Mouse (Mus musculus) stomach, embryonic 15.5 days (tissue): Measurements from ENCODE around the gene Lypd5. TPM values are rescaled to one million over a fixed set of nuclear protein-coding genes. Genes with fewer than 3 reads are reported as not detected.
"Not testable (repeated sequence)": the region's sequence is repeated elsewhere in the genome, so short reads cannot be mapped to it uniquely, and the experiment has no call there.

Source experiments
- ATAC-seq: fragments of 200-750 bp; cut with Nextera tagmentation; 2 replicates; pipeline ENCODE4 v1.8.0; 2017; ENCODE audit warnings: low read depth, moderate number of reproducible peaks, moderate TSS enrichment; ENCODE audit not compliant: insufficient read depth, low FRiP score
- H3K27ac ChIP-seq: fragments of 300-500 bp; sonication (generic); 2 replicates; pipeline ENCODE4 v1.5.1; 2015; ENCODE audit warnings: mild to moderate bottlenecking, inconsistent platforms
- H3K27me3 ChIP-seq: fragments of 300-500 bp; sonication (generic); replicated peaks from 2 replicates; pipeline ENCODE4 v1.6.1; 2015; ENCODE audit warnings: inconsistent platforms
- H3K36me3 ChIP-seq: fragments of 300-500 bp; sonication (generic); 2 replicates; pipeline ENCODE4 v1.6.1; 2015; ENCODE audit warnings: inconsistent platforms
- H3K4me1 ChIP-seq: fragments of 300-500 bp; sonication (generic); 2 replicates; pipeline ENCODE4 v1.6.1; 2015; ENCODE audit warnings: inconsistent platforms
- H3K4me2 ChIP-seq: fragments of 300-500 bp; sonication (generic); 2 replicates; pipeline ENCODE4 v1.6.1; 2015; ENCODE audit warnings: mild to moderate bottlenecking, inconsistent platforms
- H3K4me3 ChIP-seq: fragments of 300-500 bp; sonication (generic); replicated peaks from 2 replicates; pipeline ENCODE4 v1.5.1; 2015; ENCODE audit warnings: inconsistent platforms
- H3K9ac ChIP-seq: fragments of 300-500 bp; sonication (generic); 2 replicates; pipeline ENCODE4 v1.6.1; 2015; ENCODE audit warnings: inconsistent platforms
- H3K9me3 ChIP-seq: fragments of 300-500 bp; sonication (generic); 2 replicates; pipeline ENCODE4 v1.6.1; 2016; ENCODE audit warnings: inconsistent platforms
- WGBS: fragments of 180-500 bp; shearing (Covaris S2); methylation state at CpG from one replicate; pipeline ENCODE4 v1.1.7; 2015; 5-methylcytosine and 5-hydroxymethylcytosine counted together
- polyA plus RNA-seq: library from polyadenylated mRNA; unstranded; fragments of >200 nt; fragmentation: Nextera tagmentation; extraction: Ambion mirVana; gene quantifications from 2 replicates; pipeline ENCODE4 v1.2.1, GENCODE M21; 2015

Lypd5 gene
- polyA plus RNA-seq, 1 experiment from 2014 or later = 3.0 TPM

DNA sequence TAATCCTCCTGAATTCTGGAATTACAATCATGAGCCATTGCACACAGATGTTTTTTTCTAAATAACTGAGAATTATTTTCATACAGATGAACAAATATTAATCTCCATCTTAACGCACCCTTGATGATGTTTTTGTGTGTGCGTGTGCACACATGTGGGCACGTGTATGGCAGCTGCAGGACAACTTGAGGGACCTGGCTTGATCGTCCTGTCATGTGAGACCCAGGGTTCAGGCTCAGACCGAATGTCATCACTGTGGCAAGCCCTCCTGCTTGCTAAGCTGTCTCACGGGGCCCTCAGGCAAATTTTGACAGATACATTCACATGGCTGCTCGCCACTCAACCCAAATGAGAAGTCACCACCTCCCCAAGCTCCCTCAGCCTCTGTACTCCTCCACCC, 41.5 kb downstream of the Lypd5 start:
- WGBS = 47% methylated on average over 7 of the region's 7 CpGs
- Histone ChIP-seq H3K27ac (peak overlapping the region; percentile 49; the same call in 1 of the 2 replicates), H3K4me2 (peak overlapping the region; percentile 19; the same call in 1 of the 2 replicates)

DNA sequence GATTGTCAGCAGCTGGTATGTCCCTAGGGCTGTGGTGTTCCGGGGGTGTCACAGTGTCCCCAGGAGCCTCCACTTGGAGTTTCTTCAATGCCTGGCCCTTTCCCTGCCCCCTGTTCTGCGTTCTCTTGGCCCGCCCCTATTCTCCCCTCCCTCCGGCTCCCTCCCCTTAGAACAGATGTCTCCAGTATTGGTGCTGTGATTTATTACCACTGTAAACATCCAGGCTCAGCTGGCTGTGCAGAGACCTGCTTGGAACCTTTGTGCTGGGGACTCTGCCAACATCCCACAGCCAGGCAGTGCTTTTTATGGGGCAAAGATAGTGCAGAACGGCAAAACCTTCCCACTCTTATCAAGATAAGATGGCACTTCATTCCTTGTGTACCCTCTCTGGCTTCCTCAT, 42.1 kb downstream of the Lypd5 start:
- Histone ChIP-seq H3K4me3 (0 out of 2 replicates have a peak overlapping the region, but pooled peaks have one; percentile 23), H3K27me3 (no peaks in the 10 kb centered on the region), H3K27ac (peak overlapping the region; percentile 78), H3K4me2 (peak overlapping the region; percentile 46), H3K36me3 (no peaks in the 10 kb centered on the region), H3K4me1 (peaks cover 19% of the 10 kb centered on the region), H3K9ac (no peak overlapping the region), H3K9me3 (no peaks in the 10 kb centered on the region)
- ATAC-seq = peak; percentile 80
- 5% methylated on average over 5 of the region's 5 CpGs for WGBS

More for the DNA sequence above, 41.5 kb downstream of the Lypd5 start:
- peaks cover 19% of the 10 kb centered on the region for H3K4me1 ChIP-seq
- H3K27me3 ChIP-seq = no peaks in the 10 kb centered on the region
- no peak for ATAC-seq
- no peak overlapping the region for H3K9ac ChIP-seq
- no peaks in the 10 kb centered on the region for H3K9me3 ChIP-seq
- no peak overlapping the region for H3K4me3 ChIP-seq
- no peaks in the 10 kb centered on the region for H3K36me3 ChIP-seq

DNA sequence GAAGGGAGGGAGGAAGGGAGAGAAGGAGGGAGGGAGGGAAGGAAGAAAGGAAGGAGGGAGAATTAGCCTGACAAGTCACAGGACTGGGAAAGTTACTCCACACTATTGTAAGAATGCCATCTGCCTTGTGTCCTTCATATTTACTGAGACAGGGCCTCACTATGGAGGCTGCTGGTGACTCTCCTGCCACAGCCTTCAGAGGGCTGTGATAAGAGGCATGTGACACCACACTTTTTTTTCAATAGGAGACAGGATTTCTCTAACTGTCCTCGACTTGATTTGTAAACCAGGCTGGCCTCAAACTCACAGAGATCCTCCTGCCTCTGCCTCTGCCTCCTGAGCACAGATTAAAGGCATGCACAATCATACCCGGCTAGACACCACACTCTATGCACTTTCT, 42.7 kb downstream of the Lypd5 start:
- no peaks in the 10 kb centered on the region for H3K9me3 ChIP-seq
- no peak overlapping the region for H3K4me3 ChIP-seq
- H3K4me1 ChIP-seq = peaks cover 20% of the 10 kb centered on the region
- H3K4me2 ChIP-seq = no peak overlapping the region
- ATAC-seq = no peak
- no peak overlapping the region for H3K9ac ChIP-seq
- H3K27me3 ChIP-seq = no peaks in the 10 kb centered on the region
- peak overlapping the region; percentile 78 for H3K27ac ChIP-seq
- H3K36me3 ChIP-seq = no peaks in the 10 kb centered on the region
- WGBS = 69% methylated on average over 2 of the region's 2 CpGs

DNA sequence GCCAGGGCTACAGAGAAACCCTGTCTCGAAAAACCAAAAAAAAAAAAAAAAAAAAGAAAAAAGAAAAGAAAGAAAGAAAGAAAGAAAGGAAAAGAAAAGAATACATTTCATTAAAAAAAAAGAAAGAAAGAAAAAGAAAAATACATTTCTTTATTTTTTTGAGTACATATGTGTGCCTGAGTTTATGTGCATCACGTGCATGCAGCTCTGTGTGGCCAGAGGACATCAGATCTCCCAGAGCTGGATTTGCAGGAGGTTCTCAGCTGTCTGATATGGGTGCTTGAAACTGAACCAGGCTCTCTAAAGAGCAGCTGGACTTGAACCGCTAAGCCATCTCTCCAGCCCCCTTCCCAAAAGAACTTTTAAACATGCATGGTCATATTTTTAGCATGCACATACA, 45.1 kb downstream of the Lypd5 start:
- Histone ChIP-seq H3K4me1 (peaks cover 25% of the 10 kb centered on the region), H3K36me3 (no peaks in the 10 kb centered on the region), H3K9me3 (no peaks in the 10 kb centered on the region), H3K27ac (no peak overlapping the region), H3K27me3 (no peaks in the 10 kb centered on the region), H3K9ac (no peak overlapping the region), H3K4me3 (no peak overlapping the region), H3K4me2 (no peak overlapping the region)
- no peak for ATAC-seq
- WGBS = 84% methylated on average over 3 of the region's 3 CpGs

DNA sequence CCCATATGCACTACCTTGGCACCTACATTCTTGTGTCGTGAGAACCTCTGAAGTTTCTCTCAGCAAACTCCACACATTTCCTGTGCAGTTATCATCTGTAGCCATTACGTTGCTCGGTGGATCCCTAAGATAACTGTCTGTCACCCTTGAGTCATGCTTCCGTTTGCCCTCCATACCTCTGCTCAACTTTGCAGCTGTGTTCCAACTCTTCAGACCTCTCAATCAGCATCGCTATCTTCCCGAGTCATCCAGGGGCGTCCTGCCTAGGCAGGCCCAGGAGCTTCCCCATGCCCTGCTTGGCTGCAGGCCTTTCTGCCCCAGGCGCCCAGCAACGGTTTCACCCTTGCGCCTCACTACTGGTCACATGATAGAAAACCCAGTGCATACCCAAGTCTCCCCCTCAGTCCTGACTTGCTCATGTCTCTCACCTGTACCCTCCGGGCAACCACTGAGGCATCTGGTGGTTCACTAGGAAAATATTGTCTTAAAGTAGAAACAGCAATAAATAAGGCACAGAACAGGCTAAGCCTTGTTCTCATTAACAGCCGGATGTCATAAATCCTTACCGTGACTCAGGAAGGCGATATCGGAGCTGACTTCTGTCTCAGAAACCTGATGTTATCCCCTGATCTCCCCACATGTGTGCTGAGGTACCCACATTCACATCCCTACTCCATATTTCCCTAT, 45.6 kb downstream of the Lypd5 start:
- ATAC-seq = no peak
- Histone ChIP-seq H3K27ac (no peak overlapping the region), H3K4me3 (no peak overlapping the region), H3K36me3 (no peaks in the 10 kb centered on the region), H3K9ac (no peak overlapping the region), H3K9me3 (no peaks in the 10 kb centered on the region), H3K4me1 (peaks cover 21% of the 10 kb centered on the region), H3K27me3 (no peaks in the 10 kb centered on the region), H3K4me2 (no peak overlapping the region)
- 66% methylated on average over 15 of the region's 15 CpGs for WGBS

DNA sequence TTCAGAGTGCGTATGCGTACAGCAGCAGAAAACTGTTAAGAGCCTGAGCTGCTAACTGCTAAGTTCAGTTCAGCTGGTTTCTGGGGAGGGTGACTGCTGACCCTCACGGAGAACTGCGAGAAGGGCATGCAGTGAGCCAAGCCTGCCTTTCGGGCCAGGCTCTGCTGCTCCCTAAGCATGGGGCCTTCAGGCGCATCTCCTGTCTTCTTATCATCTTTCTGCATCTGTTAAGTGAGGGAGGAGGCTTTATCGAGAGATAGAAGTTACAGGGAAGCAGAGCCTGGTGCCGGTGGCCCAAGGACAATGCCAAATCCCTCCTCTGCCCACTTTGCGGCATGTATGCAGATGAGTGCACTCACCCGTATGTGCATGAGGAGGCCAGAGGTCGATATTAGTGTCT, 47.8 kb downstream of the Lypd5 start:
- Histone ChIP-seq H3K27ac (0 out of 2 replicates have a peak overlapping the region, but pooled peaks have one; percentile 21), H3K36me3 (no peaks in the 10 kb centered on the region), H3K4me1 (peaks cover 8% of the 10 kb centered on the region), H3K9ac (no peak overlapping the region), H3K4me2 (no peak overlapping the region), H3K9me3 (no peaks in the 10 kb centered on the region), H3K27me3 (no peaks in the 10 kb centered on the region), H3K4me3 (no peak overlapping the region)
- 60% methylated on average over 11 of the region's 11 CpGs for WGBS
- ATAC-seq = no peak

DNA sequence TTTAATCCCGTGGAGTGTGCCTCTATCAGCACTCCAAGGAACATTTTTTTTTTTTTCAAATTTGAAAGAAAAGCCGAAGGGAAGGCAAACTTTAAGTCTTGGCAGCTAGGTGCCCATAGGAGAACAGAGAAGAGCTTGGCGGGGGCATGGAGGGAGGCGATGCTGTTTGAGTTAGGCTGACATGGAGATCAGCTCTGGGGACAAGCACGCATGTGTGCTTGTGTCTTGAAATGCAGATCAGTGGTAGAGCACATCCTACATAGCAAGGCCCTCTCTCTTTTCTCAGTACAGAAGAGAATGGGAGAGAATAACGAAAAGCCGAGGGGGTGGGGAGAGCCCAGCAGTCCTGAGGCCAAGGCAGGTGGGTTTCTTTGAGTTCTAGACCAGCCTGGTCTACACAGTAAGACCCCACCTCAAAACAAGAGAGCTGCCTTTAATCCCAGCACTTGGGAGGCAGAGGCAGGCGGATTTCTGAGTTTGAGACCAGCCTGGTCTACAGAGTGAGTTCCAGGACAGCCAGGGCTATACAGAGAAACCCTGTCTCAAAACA, 49.4 kb downstream of the Lypd5 start:
- H3K27ac ChIP-seq = no peak overlapping the region
- 92% methylated on average over 8 of the region's 8 CpGs for WGBS
- peaks cover 5% of the 10 kb centered on the region; the same call in 1 of the 2 replicates for H3K36me3 ChIP-seq
- no peaks in the 10 kb centered on the region for H3K27me3 ChIP-seq
- H3K9ac ChIP-seq = no peak overlapping the region
- H3K4me2 ChIP-seq = no peak overlapping the region
- H3K4me1 ChIP-seq = peaks cover 8% of the 10 kb centered on the region
- ATAC-seq = no peak
- no peaks in the 10 kb centered on the region for H3K9me3 ChIP-seq
- no peak overlapping the region for H3K4me3 ChIP-seq

DNA sequence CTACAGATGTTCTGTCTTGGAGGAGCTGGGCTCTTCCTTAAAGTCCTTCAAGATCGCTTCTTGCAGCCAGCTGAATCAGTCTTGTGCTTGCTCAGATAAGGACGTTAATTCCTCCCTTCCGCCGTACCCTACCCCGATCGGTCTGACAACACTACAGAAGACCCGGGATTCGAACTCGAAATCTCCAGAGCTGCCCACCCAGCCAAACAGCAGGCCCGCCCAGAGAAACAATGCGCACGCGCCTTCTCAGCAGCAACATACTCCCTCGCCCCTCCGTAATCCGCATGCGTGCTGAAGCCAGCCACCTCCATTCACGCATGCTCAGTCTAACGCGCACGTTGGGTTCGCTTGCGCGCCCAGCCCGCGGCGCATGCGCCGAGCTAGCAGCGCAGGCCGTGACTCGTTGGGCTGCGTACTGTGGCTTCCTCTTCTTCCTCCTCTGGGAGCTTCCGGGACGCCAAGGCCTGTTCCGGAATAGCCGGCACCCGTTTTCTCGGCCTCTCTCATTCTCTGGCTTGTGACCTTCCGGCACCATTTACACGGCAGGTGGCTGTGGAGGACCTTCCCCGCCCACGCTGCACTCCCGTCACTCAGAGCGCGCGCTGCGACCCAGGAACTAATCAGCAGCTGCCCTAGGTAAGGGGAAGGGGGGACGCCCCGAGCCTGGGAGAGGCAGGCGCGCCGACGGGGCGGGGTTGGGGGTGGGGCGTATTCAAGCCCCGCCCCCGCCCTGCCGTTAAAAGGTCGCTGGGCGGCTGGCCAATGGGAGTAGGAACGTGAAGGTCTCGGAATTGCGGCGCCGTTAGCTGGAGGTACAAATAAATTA, 50.5 kb downstream of the Lypd5 start, which contains the start of gene Smg9:
Gene Smg9 (plus strand): TSS at position 364 of the 826 bp plus-strand sequence.
- Histone ChIP-seq H3K27ac (peak within 1 kb of the TSS; percentile 97), H3K4me1 (peaks cover 8% of the 10 kb centered on the region), H3K9ac (peak within 1 kb of the TSS; percentile 43; the same call in 1 of the 2 replicates), H3K27me3 (no peaks in the 10 kb centered on the region), H3K36me3 (peaks cover 8% of the 10 kb centered on the region), H3K4me2 (peak within 1 kb of the TSS; percentile 67), H3K9me3 (no peaks in the 10 kb centered on the region), H3K4me3 (peak within 1 kb of the TSS; percentile 62)
- peak; percentile 96 for ATAC-seq
- WGBS = 2% methylated on average over 66 of the region's 66 CpGs

DNA sequence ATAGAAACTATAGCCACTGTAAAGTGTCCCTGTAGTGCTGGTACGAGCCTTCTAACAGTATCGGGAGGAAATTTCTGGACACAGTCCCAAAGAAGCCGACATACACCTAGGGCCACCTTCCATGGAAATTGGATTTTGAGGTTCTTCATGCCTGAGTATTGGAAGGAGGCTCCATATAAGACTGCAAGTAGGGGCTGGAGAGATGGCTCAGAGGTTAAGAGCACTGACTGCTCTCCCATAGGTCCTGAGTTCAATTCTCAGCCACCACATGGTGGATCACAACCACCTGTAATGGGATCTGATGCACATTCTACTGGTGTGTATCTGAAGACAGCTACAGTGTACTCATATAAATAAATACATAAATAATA, 51.1 kb downstream of the Lypd5 start:
- ATAC-seq = 0 out of 2 replicates have a peak, but pooled peaks have one; percentile 0
- no peaks in the 10 kb centered on the region for H3K27me3 ChIP-seq
- peaks cover 12% of the 10 kb centered on the region for H3K36me3 ChIP-seq
- no peaks in the 10 kb centered on the region for H3K9me3 ChIP-seq
- H3K9ac ChIP-seq = no peak overlapping the region
- WGBS = 14% methylated on average over 3 of the region's 3 CpGs
- peaks cover 8% of the 10 kb centered on the region for H3K4me1 ChIP-seq
- H3K4me2 ChIP-seq = peak overlapping the region; percentile 67
- peak overlapping the region; percentile 97 for H3K27ac ChIP-seq
- H3K4me3 ChIP-seq = peak overlapping the region; percentile 62

DNA sequence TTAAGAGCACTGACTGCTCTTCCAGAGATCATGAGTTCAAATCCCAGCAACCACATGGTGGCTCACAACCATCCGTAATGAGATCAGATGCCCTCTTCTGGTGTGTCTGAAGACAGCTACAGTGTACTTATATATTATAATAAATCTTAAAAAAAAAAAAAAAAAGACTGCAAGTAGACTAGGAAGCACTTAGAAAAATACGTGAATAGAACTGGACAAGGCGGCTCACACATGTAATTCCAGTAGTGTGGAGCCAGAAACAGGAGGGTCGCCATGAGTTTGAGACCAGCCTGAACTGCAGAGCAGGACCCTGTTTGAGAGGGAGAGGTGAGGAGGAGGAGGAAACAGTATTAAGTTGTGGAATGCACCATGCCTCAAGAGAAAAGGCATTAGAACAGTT, 51.5 kb downstream of the Lypd5 start:
- H3K4me1 ChIP-seq, H3K27me3 ChIP-seq, H3K9ac ChIP-seq, ATAC-seq, H3K27ac ChIP-seq, H3K9me3 ChIP-seq: not testable (repeated sequence)
- 87% methylated on average over 4 of the region's 4 CpGs for WGBS
- peak overlapping the region; percentile 62 for H3K4me3 ChIP-seq
- peaks cover 14% of the 10 kb centered on the region for H3K36me3 ChIP-seq
- peak overlapping the region; percentile 67 for H3K4me2 ChIP-seq

DNA sequence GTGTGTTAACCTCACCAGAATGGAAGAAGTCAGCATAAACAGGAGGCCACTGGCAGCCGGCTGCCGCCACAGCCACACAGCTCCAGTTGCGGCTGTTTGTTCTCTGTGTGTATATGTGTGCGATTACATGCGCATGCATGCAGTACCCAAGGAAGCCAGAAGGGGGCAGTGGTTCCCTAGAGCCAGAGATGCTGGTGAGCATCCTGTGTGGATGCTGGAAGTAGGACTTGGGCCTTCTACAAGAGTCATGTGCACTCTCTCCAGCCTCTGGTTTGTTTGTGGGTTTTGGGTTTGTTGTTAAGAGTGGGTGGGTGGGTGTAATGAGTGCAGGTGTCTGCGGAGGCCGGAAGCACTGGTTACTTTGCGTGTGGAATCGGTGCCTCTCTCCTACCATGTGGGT, 53.9 kb downstream of the Lypd5 start:
- Histone ChIP-seq H3K36me3 (peaks cover 20% of the 10 kb centered on the region), H3K4me2 (no peak overlapping the region), H3K4me1 (0 out of 2 replicates have a peak, but pooled peaks cover 3% of the 10 kb centered on the region), H3K9me3 (no peaks in the 10 kb centered on the region), H3K4me3 (no peak overlapping the region), H3K27ac (no peak overlapping the region), H3K9ac (no peak overlapping the region), H3K27me3 (no peaks in the 10 kb centered on the region)
- no peak for ATAC-seq
- 96% methylated on average over 9 of the region's 9 CpGs for WGBS
